Mouse (Mus musculus) spleen, adult 18-20 months (tissue): ENCODE measurements around the gene Fam3b.

Source experiments
- DNase-seq, 2 experiments: peaks; one replicate each; pipeline ENCODE4 v3.0.0; 2022; ENCODE audit warnings: mixed read lengths in 2 of 2

Gene Fam3b

GRCm38 (mm10) chr16:97478655-97479054, 36.0 kb downstream of the Fam3b start:
- DNase-seq = no peak

DNA sequence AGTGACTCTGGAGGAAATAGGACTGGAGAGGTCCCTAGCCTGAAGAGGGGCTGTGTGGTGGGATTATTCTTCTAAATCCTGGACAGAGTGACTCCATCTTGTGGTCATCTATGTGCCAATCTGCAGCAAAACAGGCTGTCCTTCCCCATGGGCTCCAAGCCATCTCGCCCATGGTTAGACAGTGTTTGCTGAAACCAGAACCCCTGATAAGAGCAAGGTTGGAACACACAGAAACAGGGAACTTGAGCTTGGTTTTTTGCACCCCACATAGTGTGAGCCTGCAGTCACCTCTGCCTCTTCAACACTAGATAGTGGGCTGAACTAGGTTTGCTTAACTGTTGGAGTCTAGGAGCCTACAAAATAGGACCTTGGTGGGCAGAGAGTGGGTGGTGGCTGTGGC, 38.1 kb downstream of the Fam3b start:
- DNase-seq = no peak

GRCm38 (mm10) chr16:97475581-97475980, 39.0 kb downstream of the Fam3b start:
- DNase-seq = no peak

DNA sequence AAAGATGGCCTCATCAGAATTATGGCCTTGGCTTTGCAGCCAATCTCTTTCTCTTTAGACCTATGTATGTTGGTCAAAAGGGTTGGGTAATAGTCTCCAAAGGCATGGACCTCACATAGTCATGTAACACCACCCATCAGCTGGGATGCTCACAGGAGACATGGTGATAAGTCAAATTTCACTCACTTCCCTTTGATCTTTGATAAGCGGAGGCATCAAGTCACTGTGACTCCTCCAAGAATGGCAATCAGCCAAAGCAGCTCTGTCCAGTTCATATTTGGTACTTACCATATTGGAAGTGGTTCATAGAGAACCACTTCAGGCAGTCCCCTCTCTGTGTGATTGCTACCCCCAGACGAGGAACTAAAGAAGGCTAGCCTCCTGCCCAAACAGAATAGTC, 39.9 kb downstream of the Fam3b start:
- no peak for DNase-seq

GRCm38 (mm10) chr16:97467993-97468791, 46.4 kb downstream of the Fam3b start:
- DNase-seq = no peak

GRCm38 (mm10) chr16:97467472-97467871, 47.1 kb downstream of the Fam3b start:
- no peak for DNase-seq

- DNase-seq = no peak
These were observed 48.2 kb downstream of the Fam3b start for GRCm38 (mm10) chr16:97466182-97466957.

DNA sequence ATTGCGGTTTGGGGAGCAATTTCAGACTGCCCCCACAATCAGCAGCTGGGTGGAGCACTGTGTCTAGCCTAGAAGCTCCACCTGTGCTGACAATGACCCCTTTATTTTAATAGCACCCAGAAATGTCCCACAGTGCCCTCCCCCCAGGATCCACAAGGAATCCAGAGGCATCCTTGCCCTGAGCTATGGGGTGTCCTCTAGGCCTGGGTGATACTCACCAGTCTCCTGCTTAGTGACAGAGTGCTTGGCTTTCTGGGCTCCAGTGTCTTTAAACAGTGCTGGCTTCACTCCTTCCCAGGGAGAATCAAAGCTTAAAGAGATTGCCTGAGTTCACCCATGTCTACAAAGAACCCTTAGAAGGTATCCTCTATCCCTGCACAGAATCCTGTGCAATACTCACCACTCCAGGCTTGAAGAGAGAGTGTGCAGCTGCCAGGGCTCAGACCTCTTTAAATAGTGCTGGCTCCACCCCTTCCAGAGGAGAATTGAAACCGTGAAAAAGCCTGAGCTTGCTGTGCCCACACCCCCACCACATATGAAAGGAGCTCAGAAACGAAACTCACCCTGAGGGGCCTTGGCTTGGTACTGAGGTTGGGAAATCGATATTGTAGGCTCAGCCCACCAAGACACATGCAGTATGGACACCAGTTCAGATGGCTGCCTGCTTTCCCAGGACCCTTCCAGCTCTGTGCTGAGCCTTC, 52.0 kb downstream of the Fam3b start, which contains the start of gene Mx1:
Gene Mx1 (minus strand): TSS at position 427 of the 701 bp plus-strand sequence.
- peak in 1 of 2 experiments; percentile 31 for DNase-seq

DNA sequence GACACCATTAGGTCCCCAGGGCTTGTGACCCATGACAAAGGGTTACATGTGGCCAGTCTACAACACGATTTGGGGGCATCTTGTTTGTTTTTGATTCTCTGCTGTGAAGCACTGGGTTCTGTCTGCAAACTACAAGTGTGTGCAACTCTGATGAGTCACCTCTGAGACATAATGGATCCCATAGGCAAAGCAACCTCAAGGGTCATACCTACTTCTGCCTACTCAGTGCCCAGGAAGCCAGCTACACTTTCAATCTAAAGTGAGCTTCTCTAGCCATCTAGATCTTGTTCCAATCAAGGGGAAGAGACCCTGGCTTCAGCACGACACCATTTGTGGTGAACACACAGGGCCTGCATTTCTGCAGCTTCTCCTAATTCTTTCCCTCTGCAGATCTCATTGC, 53.3 kb downstream of the Fam3b start:
- no peak for DNase-seq

- no peak for DNase-seq
These were observed 54.8 kb downstream of the Fam3b start for GRCm38 (mm10) chr16:97459831-97460230.

DNA sequence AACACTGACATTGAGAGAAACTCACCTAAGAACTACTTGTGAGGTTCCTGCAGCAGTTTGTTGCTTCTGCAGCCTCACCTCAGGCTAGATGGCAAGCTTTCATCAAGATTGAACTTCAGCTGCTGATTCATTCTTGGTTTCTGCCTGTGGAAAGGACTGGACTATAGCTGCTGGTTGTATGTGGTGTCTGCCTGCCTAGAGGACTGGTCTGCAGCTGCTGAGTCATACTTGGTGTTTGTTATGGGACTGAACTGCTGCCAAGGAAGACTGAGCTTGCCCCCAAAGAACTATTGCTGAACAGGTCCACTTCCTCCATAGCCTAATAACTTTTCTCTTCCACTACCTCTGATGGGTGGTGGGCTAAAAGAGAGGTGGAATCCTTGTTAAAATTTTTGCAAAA, 67.2 kb downstream of the Fam3b start:
- no peak for DNase-seq

GRCm38 (mm10) chr16:97443670-97444263, 70.8 kb downstream of the Fam3b start:
- peak in 1 of 2 experiments; percentile 13 for DNase-seq

DNA sequence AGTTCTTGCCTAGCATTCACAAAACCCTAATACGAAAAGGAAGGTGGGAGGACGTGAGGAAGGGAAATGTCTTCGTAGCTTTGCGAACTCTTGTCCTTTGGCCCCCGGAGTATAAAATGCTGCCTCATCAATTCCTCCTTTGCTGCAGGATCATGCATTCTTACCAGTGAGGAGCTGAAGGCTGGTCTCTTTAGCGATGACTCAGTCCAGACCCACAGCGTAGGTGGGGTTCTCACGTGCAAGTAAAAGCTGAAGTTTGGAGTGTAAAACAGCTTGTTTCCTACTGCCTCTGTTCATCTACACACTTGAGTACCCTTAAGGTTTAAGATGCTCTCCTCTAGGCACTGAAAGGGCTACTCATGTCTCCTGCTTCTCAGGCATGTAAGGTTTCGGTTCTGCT, 72.6 kb downstream of the Fam3b start:
- DNase-seq = no peak

- no peak for DNase-seq
These were observed 76.4 kb downstream of the Fam3b start for GRCm38 (mm10) chr16:97438191-97438590.

DNA sequence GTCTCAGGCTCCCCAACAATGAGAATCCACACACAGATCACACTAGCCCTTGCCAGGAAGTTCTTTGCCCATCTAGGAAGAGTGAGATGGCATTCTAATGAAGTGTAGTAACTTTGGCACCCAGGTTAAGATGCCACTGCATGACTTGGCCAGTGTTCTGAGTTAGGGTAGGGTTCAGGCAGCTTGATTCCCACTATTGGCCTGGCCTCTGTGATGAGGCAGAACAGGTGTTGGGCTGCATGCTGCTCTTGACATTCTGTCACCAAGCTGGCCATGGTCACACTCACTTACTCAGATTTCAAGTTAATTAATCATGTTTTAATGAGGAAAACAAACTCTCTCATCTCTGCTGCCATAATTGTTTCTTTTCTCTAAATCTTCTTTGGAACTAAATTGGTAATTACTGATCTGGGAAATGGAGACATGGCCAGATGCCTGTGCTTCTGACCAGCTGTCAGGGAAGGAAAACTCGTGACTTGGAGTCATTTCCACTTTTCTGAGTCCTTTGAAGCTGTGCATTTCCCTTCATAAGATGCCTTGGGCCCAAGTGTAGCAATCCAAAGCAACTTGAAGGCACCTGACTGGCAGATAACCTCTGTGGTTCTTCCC, 77.1 kb downstream of the Fam3b start:
- no peak for DNase-seq

- no peak for DNase-seq
These were observed 80.4 kb downstream of the Fam3b start for GRCm38 (mm10) chr16:97434206-97434605.

DNA sequence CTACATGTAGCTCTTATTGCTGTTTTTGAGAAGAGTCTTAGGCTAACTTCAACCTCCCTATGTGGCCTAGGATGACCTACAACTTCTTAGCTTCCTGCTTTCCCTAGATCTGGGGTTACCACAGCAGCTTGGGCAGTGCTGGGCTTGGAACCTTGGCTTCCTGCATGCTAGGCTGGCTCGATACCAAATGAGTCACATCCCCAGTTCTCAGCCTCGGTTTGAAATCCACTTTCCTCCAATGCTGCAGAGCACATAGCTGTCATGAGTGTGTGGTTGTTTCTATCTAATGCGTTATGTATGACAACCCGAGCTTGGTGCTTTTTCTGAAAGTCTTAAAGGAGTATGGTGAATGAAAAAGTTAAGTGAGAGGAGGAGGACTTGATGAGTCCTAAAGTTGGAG, 83.3 kb downstream of the Fam3b start:
- DNase-seq = no peak

- DNase-seq = no peak
These were observed 84.5 kb downstream of the Fam3b start for GRCm38 (mm10) chr16:97430091-97430490.

- DNase-seq = no peak
These were observed 86.6 kb downstream of the Fam3b start for GRCm38 (mm10) chr16:97428026-97428425.

GRCm38 (mm10) chr16:97423627-97424026, 91.0 kb downstream of the Fam3b start:
- no peak for DNase-seq

GRCm38 (mm10) chr16:97421671-97422070, 92.9 kb downstream of the Fam3b start:
- DNase-seq = no peak
